Mouse (Mus musculus) forebrain, embryonic 13.5 days (tissue): ENCODE results near the gene Tmem177. TPM values are rescaled to one million over a fixed set of nuclear protein-coding genes. Genes with fewer than 3 reads are reported as not detected.
A peak's percentile ranks its signal among the peaks of the same experiment; 100 is the strongest.

ENCODE experiments used
- ATAC-seq: fragments of 200-750 bp; cut with Nextera tagmentation; 2 replicates; pipeline ENCODE4 v1.8.0; 2017
- H3K27ac ChIP-seq: fragments of 300-500 bp; sonication (generic); 2 replicates; pipeline ENCODE4 v1.5.1; 2015; ENCODE audit warnings: inconsistent platforms, mild to moderate bottlenecking, moderate library complexity
- H3K27me3 ChIP-seq: fragments of 300-500 bp; sonication (generic); 2 replicates; pipeline ENCODE4 v1.6.1; 2015; ENCODE audit warnings: mild to moderate bottlenecking, inconsistent platforms
- H3K36me3 ChIP-seq: fragments of 300-500 bp; sonication (generic); 2 replicates; pipeline ENCODE4 v1.6.1; 2015; ENCODE audit warnings: mild to moderate bottlenecking, inconsistent platforms; ENCODE audit not compliant: poor library complexity, severe bottlenecking
- H3K4me1 ChIP-seq: fragments of 300-500 bp; sonication (generic); 2 replicates; pipeline ENCODE4 v1.6.1; 2015; ENCODE audit warnings: inconsistent platforms
- H3K4me2 ChIP-seq: fragments of 300-500 bp; sonication (generic); 2 replicates; pipeline ENCODE4 v1.6.1; 2015; ENCODE audit warnings: inconsistent platforms, mild to moderate bottlenecking, moderate library complexity
- H3K4me3 ChIP-seq: fragments of 300-500 bp; sonication (generic); 2 replicates; pipeline ENCODE4 v1.5.1; 2015; ENCODE audit warnings: mild to moderate bottlenecking, inconsistent platforms
- H3K9ac ChIP-seq: fragments of 300-500 bp; sonication (generic); 2 replicates; pipeline ENCODE4 v1.6.1; 2015; ENCODE audit warnings: mild to moderate bottlenecking, inconsistent platforms
- H3K9me3 ChIP-seq: fragments of 300-500 bp; sonication (generic); replicated peaks from 2 replicates; pipeline ENCODE4 v1.6.1; 2016; ENCODE audit warnings: inconsistent platforms
- WGBS: fragments of 180-500 bp; shearing (Covaris S2); methylation state at CpG from one replicate; pipeline ENCODE4 v1.1.7; 2015; 5-methylcytosine and 5-hydroxymethylcytosine counted together
- polyA plus RNA-seq: library from polyadenylated mRNA; unstranded; fragments of >200 nt; fragmentation: Nextera tagmentation; extraction: Ambion mirVana; gene quantifications from 2 replicates; pipeline ENCODE4 v1.2.1, GENCODE M21; 2015

The Tmem177 gene
- polyA plus RNA-seq = 13.1 and 13.3 TPM in 2 replicates

DNA sequence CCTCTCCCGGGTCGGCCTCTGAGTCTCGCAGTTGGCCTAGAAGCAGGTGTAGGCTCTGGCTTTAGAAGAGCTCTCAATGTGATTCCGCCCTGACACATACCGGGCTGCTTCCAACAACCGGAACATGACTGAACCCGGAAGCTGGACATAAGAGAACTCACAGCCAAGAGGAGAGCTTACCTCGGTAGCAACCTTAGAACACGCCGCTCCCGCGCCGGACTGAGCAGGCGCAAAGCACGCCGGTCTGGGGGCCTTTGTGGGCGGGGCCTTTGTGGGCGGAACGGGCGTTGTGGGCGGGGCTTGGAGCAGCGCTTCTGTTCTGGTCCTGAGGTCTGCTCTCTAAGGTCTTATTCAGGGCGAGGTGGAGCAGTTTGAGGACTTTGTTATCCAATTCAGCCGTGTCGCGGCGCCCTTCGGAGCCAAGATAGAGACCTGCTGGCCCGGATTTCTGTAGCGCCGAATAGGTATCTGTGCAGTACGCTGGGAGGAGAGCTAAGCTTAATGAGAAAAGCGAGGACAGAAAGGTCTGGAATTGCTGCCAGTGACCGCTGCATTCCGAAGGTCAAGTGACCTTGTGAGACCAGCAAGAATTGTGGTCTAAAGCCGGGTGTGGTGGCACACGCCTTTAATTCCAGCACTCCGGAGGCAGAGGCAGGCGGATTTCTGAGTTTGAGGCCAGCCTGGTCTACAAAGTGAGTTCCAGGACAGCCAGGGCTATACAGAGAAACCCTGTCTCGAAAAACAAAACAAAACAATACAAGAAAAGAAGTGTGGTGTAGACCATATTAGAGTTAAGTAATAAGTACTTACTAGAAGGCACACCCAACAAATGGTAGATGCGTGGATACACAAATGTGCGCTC lies at the start of gene Tmem177:
TSS of gene Tmem177 (minus strand) at position 256 of the 862 bp plus-strand sequence.
- peak; percentile 96 for ATAC-seq
- WGBS = 11% methylated on average over 42 of the region's 42 CpGs
- peaks cover 13% of the 10 kb centered on the region for H3K4me1 ChIP-seq
- no peak within 1 kb of the TSS for H3K27ac ChIP-seq
- peak within 1 kb of the TSS; percentile 70 for H3K9ac ChIP-seq
- no peaks in the 10 kb centered on the region for H3K27me3 ChIP-seq
- no peaks in the 10 kb centered on the region for H3K9me3 ChIP-seq
- H3K4me3 ChIP-seq = peak within 1 kb of the TSS; percentile 54
- H3K4me2 ChIP-seq = peak within 1 kb of the TSS; percentile 60
- peaks cover 26% of the 10 kb centered on the region for H3K36me3 ChIP-seq

DNA sequence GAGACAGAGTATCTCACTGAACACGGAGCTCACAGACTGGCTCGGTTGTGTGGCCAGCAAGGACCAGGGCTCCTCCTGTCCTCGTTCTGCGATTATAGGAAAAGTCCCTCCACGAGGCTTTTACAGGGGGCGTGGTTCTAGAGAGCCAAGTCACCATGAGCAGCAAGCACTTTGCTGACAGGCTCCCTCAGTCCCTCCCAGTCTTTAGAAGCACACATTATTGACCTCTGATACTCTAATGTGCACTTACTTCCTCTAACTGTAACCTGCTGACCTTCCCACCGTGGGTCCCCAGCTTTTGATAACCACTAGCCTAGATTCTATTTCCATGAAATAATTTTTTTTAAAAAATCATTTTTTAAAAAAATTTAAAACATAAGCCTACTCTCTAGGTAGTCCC lies 46.9 kb upstream of the Tmem177 start:
- H3K27ac ChIP-seq = no peak overlapping the region
- H3K4me2 ChIP-seq = no peak overlapping the region
- no peak for ATAC-seq
- 69% methylated on average over 7 of the region's 7 CpGs for WGBS
- H3K9me3 ChIP-seq = no peaks in the 10 kb centered on the region
- no peaks in the 10 kb centered on the region for H3K27me3 ChIP-seq
- H3K36me3 ChIP-seq = no peaks in the 10 kb centered on the region
- no peak overlapping the region for H3K9ac ChIP-seq
- H3K4me3 ChIP-seq = no peak overlapping the region
- H3K4me1 ChIP-seq = no peaks in the 10 kb centered on the region

DNA sequence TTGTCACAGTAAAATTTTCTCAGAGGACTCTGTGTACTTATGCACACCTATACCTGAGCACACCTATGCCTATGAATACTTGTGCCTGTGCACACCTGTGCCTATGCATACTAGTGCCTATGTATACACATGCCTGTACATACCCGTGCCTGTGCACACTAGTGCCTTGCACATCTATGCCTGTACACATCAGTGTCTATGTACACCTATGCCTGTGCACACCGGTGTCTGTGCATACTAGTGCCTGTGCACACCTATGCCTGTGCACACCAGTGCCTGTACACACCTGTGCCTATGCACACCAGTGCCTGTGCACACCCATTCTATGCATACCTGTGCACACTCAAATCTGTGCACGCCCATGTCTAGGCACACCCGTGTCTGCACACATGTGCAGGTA lies 46.5 kb upstream of the Tmem177 start:
- ATAC-seq = peak; percentile 39; the same call in 1 of the 2 replicates
- Histone ChIP-seq H3K36me3 (no peaks in the 10 kb centered on the region), H3K4me2 (no peak overlapping the region), H3K27me3 (no peaks in the 10 kb centered on the region), H3K9me3 (no peaks in the 10 kb centered on the region), H3K27ac (no peak overlapping the region), H3K4me3 (no peak overlapping the region), H3K9ac (no peak overlapping the region), H3K4me1 (no peaks in the 10 kb centered on the region)
- WGBS = 92% methylated on average over 4 of the region's 4 CpGs

DNA sequence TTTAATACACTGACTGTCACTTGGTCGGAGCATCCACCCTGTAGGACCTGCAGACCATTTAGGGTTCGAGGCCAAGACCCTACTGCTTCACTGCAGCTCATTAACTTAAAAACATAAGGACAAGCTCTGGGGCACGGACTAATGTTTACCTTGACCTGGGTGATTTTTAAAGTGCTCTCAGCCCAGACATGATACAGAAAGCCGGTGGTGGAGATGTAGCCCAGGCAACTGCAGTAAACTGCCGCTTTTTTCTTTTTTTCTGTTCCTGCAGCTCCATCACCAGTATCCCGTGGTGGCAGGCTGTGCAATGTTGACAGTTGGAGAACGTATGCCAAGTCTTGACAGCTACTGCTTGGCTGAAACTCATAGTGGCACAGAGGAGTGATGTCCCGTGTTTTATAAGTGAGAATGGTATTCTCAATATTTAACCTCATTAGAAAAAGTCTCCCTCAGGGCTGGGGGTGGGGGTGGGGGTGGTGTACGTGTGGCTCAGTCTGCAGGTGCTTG lies 44.8 kb upstream of the Tmem177 start:
- Histone ChIP-seq H3K9me3 (no peaks in the 10 kb centered on the region), H3K27me3 (no peaks in the 10 kb centered on the region), H3K4me2 (no peak overlapping the region), H3K4me3 (no peak overlapping the region), H3K4me1 (no peaks in the 10 kb centered on the region), H3K27ac (no peak overlapping the region), H3K9ac (no peak overlapping the region), H3K36me3 (no peaks in the 10 kb centered on the region)
- WGBS = 72% methylated on average over 9 of the region's 9 CpGs
- peak; percentile 67; the same call in 1 of the 2 replicates for ATAC-seq

DNA sequence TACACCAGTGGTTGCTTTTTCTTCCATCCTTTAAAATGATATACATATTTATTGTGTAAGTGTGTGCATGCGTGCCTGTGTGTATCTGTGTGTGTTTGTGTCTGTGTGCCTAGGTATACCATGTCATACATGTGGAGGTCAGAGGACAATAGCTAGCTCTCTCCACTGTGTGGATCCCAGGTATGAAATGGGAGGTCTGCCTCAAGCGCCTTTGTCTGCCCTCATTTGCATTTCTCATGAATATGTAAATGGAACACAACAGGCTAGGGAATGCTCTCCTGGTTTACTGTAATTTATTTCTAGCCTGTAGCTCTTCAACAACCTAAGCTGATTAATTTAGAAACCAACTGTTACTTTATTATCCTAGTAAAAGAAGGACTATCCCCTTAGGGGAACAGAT lies 41.7 kb upstream of the Tmem177 start:
- H3K4me3 ChIP-seq = no peak overlapping the region
- H3K4me2 ChIP-seq = no peak overlapping the region
- H3K27ac ChIP-seq = no peak overlapping the region
- no peaks in the 10 kb centered on the region for H3K9me3 ChIP-seq
- no peaks in the 10 kb centered on the region for H3K36me3 ChIP-seq
- no peak overlapping the region for H3K9ac ChIP-seq
- no peaks in the 10 kb centered on the region for H3K4me1 ChIP-seq
- ATAC-seq = peak; percentile 38; the same call in 1 of the 2 replicates
- no peaks in the 10 kb centered on the region for H3K27me3 ChIP-seq
- 63% methylated on average over 2 of the region's 2 CpGs for WGBS

DNA sequence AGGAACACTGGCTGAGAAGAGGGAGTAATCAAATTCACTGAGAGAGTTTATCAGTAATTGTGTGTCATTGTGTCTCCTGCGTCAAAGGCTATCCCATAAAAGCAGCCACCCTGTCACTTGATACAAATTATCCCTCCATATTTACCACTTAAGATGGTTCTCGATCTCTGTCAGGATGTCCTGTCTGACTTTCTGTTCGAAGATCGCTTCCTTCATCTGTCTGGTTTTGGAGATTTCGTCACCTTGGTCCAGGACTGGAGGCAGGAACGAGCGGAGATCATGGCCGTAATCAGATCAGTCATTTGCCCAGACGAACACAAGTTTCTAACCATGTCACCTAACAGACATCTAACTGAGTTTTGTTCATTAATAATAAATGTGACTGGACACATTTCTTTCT lies 40.4 kb upstream of the Tmem177 start:
- no peaks in the 10 kb centered on the region for H3K36me3 ChIP-seq
- H3K4me1 ChIP-seq = no peaks in the 10 kb centered on the region
- no peak overlapping the region for H3K27ac ChIP-seq
- no peak for ATAC-seq
- WGBS = 87% methylated on average over 9 of the region's 9 CpGs
- H3K4me3 ChIP-seq = no peak overlapping the region
- H3K9me3 ChIP-seq = no peaks in the 10 kb centered on the region
- no peak overlapping the region for H3K4me2 ChIP-seq
- H3K27me3 ChIP-seq = no peaks in the 10 kb centered on the region
- H3K9ac ChIP-seq = no peak overlapping the region

DNA sequence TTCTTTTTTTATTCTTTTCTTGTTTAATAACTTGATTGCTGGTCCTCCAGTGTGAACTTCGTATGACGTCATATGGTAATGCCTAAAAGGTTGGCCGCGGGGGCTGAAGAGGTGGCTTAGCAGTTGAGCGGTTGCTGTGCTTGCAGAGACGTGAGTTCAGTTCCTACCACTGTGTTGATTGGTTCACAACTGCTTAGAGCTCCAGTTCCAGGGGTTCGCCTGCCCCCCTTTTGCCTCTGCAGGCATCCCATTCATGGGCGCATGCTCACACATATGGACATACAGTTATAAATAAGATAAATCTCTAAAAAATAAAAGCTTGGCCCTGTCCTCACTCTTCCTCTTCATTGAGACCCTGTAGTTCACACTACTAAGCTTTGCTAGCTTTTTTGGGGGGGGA lies 37.1 kb upstream of the Tmem177 start:
- H3K4me1 ChIP-seq = no peaks in the 10 kb centered on the region

DNA sequence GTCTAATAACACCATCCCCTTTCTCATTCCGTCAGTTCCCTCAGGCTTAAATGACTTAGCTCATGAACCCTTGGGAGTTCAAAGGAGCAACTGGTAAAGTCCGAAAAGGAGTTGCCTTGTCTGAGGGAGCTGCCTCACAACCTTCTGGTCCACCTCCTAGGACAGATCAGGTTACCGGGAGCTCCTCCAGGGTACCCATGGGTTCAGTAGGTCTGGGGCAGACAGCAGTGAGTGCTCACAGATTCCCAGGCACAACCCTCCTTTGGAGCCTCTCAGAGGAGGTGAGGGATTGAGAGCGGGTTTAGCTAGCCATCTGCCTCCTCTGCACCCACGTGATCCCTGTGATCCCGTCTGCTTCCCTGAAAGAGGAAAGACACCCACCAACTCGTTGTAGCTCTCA lies 23.9 kb upstream of the Tmem177 start:
- Histone ChIP-seq H3K9ac (no peak overlapping the region), H3K36me3 (no peaks in the 10 kb centered on the region), H3K4me1 (no peaks in the 10 kb centered on the region), H3K27me3 (no peaks in the 10 kb centered on the region), H3K4me2 (no peak overlapping the region), H3K4me3 (no peak overlapping the region), H3K9me3 (no peaks in the 10 kb centered on the region), H3K27ac (no peak overlapping the region)
- ATAC-seq = no peak
- 30% methylated on average over 7 of the region's 7 CpGs for WGBS

More for the DNA sequence above, 37.1 kb upstream of the Tmem177 start:
- Histone ChIP-seq H3K36me3 (no peaks in the 10 kb centered on the region), H3K27ac (no peak overlapping the region), H3K27me3 (no peaks in the 10 kb centered on the region), H3K4me3 (no peak overlapping the region), H3K9ac (no peak overlapping the region), H3K9me3 (no peaks in the 10 kb centered on the region), H3K4me2 (no peak overlapping the region)
- WGBS = 93% methylated on average over 8 of the region's 8 CpGs
- ATAC-seq = no peak

DNA sequence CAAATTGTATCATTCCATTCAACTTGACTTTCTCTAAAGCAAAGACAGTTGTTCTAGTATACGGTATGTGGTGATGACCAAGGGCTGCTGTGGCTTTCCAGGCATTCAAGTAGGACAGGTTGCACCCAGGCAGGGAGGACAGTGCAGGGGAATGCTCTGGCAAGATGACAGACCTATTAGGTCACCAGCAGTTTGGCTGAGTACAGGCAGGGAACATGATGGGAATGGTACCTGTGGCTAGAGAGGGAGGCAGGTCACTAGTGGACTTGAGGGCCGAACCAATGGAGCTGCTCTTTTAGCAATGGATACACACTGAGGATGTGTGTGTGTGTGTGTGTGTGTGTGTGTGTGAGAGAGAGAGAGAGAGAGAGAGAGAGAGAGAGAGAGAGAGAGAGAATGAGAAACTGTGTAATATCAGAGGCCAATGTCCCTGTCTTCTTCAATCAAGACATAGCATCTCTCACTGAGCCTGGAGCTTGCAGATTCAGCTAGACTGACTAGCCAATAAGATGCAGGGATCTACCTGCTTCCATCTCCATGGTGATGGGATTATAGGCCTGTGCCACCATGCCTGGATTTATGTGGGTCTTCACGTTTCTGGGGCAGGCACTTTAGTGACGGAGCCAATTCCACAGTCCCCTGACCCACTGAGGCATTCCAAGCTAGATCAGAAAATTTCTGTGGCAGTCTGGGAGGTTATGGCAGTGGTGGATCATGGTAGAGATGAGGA lies 18.6 kb upstream of the Tmem177 start:
- 82% methylated on average over 4 of the region's 4 CpGs for WGBS
- H3K27ac ChIP-seq = no peak overlapping the region
- no peak overlapping the region for H3K9ac ChIP-seq
- no peaks in the 10 kb centered on the region for H3K27me3 ChIP-seq
- H3K9me3 ChIP-seq = no peaks in the 10 kb centered on the region
- no peaks in the 10 kb centered on the region for H3K4me1 ChIP-seq
- H3K4me3 ChIP-seq = no peak overlapping the region
- no peak for ATAC-seq
- H3K36me3 ChIP-seq = no peaks in the 10 kb centered on the region
- no peak overlapping the region for H3K4me2 ChIP-seq

DNA sequence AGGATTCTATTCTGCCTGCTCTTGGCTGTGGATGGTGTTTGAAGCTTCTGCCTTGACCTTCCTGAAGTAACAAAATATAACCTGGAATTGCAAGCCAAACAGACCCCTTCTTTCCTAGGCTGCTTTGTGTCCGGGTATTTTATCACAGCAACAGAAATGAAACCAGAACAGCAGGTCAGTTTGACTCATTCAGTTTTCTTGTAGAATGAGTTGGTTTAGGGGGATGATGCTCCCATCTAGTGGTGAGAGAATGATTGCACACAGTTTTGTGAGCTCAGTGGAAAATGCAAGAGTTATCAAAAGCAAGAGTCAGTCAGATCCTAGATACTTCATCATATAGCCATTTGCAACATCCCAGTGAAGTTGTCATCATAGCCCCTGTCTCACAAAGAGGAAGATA lies 16.7 kb upstream of the Tmem177 start:
- no peaks in the 10 kb centered on the region for H3K4me1 ChIP-seq
- H3K4me3 ChIP-seq = no peak overlapping the region
- no peak overlapping the region for H3K4me2 ChIP-seq
- ATAC-seq = no peak
- no peaks in the 10 kb centered on the region for H3K27me3 ChIP-seq
- no peak overlapping the region for H3K27ac ChIP-seq
- H3K36me3 ChIP-seq = no peaks in the 10 kb centered on the region
- H3K9ac ChIP-seq = no peak overlapping the region
- 65% methylated on average over 1 of the region's 1 CpGs for whole genome bisulfite sequencing
- no peaks in the 10 kb centered on the region for H3K9me3 ChIP-seq

DNA sequence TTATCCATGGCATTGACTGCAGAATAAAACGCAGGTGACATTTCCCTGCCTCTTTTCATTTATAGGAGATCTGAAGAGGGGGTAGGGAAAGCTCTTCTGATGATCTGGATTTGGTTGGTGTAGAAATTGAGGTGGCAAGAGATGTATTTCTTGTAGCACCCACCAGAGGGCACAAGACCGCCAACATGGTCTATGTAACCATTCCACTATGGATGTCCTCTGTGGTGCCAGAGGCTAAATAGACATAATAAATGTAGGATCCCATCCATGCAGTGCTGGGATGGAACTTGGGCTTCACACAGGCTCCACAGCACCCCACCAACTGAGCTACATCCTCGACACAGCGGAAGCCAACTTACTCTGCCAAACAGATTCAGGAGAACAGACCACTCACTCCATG lies 6.3 kb upstream of the Tmem177 start:
- no peak for ATAC-seq
- H3K4me2 ChIP-seq = no peak overlapping the region
- H3K9ac ChIP-seq = no peak overlapping the region
- H3K4me3 ChIP-seq = no peak overlapping the region
- H3K27me3 ChIP-seq = no peaks in the 10 kb centered on the region
- H3K36me3 ChIP-seq = no peaks in the 10 kb centered on the region
- H3K27ac ChIP-seq = no peak overlapping the region
- no peaks in the 10 kb centered on the region for H3K4me1 ChIP-seq
- WGBS = 54% methylated on average over 4 of the region's 4 CpGs
- H3K9me3 ChIP-seq = no peaks in the 10 kb centered on the region

DNA sequence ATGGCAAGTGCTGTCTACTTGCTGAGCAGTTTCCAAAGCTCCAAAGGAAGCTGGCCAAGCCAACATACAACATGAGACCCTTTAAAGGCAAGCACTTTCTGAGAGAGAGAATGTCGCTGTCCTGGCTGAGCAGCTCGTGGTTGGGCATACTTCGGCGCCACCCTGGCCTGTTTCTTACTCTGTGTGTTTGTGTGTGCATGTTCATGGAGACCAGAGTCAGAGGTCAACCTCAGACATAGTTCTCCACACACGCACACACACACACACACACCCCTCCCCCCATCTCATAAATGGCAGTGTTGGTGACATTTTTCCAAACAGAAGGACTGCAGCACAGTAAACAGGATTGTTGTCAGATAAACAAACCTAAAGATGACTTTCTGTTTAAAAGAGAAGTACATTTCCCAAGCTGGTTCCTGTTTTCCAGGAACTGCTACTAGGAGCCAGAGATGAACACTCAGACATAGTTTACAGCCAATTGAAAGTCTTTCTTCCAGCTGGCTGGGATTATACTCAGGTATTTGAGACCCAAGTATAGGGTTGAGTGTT lies 3.9 kb upstream of the Tmem177 start:
- H3K4me3 ChIP-seq = no peak overlapping the region

More for the DNA sequence above, 3.9 kb upstream of the Tmem177 start:
- Histone ChIP-seq H3K9ac (no peak overlapping the region), H3K9me3 (no peaks in the 10 kb centered on the region), H3K27ac (no peak overlapping the region), H3K4me1 (peaks cover 7% of the 10 kb centered on the region), H3K36me3 (no peaks in the 10 kb centered on the region), H3K27me3 (no peaks in the 10 kb centered on the region), H3K4me2 (no peak overlapping the region)
- 93% methylated on average over 5 of the region's 5 CpGs for WGBS
- no peak for ATAC-seq
